32 mouse cellular contexts compared by ENCODE assay signal in the genomic region with DNA sequence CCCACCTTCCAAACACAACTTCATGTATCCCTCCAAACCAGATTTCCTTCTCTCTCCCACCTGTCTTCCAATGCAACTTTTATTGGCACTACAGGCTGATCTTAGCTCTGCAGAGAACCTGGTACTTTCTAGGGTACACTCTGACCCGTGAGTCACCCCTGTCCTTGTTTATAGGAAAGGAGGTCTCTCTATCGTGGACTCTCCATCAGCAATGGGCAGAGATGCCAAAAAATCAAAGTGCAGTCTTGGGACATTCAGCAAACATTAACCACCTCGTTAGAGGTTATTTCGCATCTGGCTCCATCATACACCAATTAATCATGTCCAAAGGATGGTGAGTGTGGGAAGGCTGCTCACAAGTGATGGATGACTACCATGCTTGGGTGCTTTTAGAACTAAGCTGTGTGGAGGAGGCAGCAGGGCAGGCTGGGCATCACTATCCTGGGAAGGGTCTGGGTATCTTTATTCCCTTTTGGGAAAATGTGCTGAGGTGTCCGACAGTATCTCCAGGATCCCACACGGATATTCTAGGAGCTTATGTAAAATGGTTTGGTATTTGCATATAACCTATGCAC.
DNase-seq lines count a peak whose midpoint lies in the region; ATAC-seq and TF ChIP-seq lines count a peak whose summit lies in the region.
"Had no signal": no experiment of that assay in that cellular context is flagged by ENCODE, and none has a peak within 500 bp of the region (broad histone marks: within the 10 kb centered on the region; RNA-seq: fewer than 3 reads in every experiment).

No protein-coding gene starts in this region.

- no peak for TF ChIP-seq CTCF in kidney, postnatal 0 days (IDR thresholded peaks at IDR 0.05; ENCODE audit: low read depth)
- no peak for TF ChIP-seq CTCF in small intestine, adult 2 months (IDR thresholded peaks at IDR 0.05; ENCODE audit: extremely low read depth, insufficient read length, insufficient replicate concordance, low read depth, low read length)
- TF ChIP-seq CTCF in cerebellum, adult 2 months (IDR thresholded peaks at IDR 0.05; ENCODE audit: borderline replicate concordance, insufficient read depth, low read depth, low read length) = no peak
- no peak for TF ChIP-seq CTCF in midbrain, postnatal 0 days (IDR thresholded peaks at IDR 0.05)

- H3K9me3 ChIP-seq in kidney, postnatal 0 days (replicated peaks; ENCODE audit: low read length) = no peaks in the 10 kb centered on the region
- H3K9me3 ChIP-seq in midbrain, postnatal 0 days (ENCODE audit: low read length) = no peaks in the 10 kb centered on the region
- H3K9me3 ChIP-seq: embryonic facial prominence, embryonic 13.5 days; forebrain, embryonic 10.5 days; forebrain, embryonic 15.5 days; limb, embryonic 13.5 days; liver, embryonic 13.5 days; midbrain, embryonic 12.5 days had no signal

- no peaks in the 10 kb centered on the region for H3K4me1 ChIP-seq in kidney, postnatal 0 days (replicated peaks; ENCODE audit: insufficient read depth, low read length)
- H3K4me1 ChIP-seq in small intestine, adult 2 months (ENCODE audit: control insufficient read depth, insufficient read depth, insufficient read length, low read length) = peaks cover 5% of the 10 kb centered on the region; the same call in 1 of the 2 replicates
- H3K4me1 ChIP-seq in cerebellum, adult 2 months (ENCODE audit: control insufficient read depth, insufficient read depth, low read length) = no peaks in the 10 kb centered on the region
- H3K4me1 ChIP-seq in midbrain, postnatal 0 days (ENCODE audit: insufficient read depth, low read length) = no peaks in the 10 kb centered on the region
- H3K4me1 ChIP-seq: embryonic facial prominence, embryonic 13.5 days; forebrain, embryonic 10.5 days; forebrain, embryonic 15.5 days; limb, embryonic 13.5 days; liver, embryonic 13.5 days; megakaryocyte, embryonic 14.5 days; midbrain, embryonic 12.5 days had no signal

- WGBS in kidney, postnatal 0 days = 58% methylated on average over 6 of the region's 6 CpGs
- 43% methylated on average over 6 of the region's 6 CpGs for WGBS in small intestine, adult 2 months
- 90% methylated on average over 6 of the region's 6 CpGs for WGBS in cerebellum, adult 2 months
- 94% methylated on average over 6 of the region's 6 CpGs for WGBS in midbrain, postnatal 0 days

- no peaks in the 10 kb centered on the region for H3K27me3 ChIP-seq in kidney, postnatal 0 days (ENCODE audit: insufficient read depth, low read length)
- no peaks in the 10 kb centered on the region for H3K27me3 ChIP-seq in small intestine, adult 2 months (ENCODE audit: control insufficient read depth, insufficient read depth, low read length)
- no peaks in the 10 kb centered on the region for H3K27me3 ChIP-seq in cerebellum, adult 2 months (ENCODE audit: control insufficient read depth, insufficient read depth, low read length)
- H3K27me3 ChIP-seq in midbrain, postnatal 0 days (ENCODE audit: insufficient read depth, low read length) = no peaks in the 10 kb centered on the region
- H3K27me3 ChIP-seq: embryonic facial prominence, embryonic 13.5 days; forebrain, embryonic 15.5 days; limb, embryonic 13.5 days; liver, embryonic 13.5 days; megakaryocyte, embryonic 14.5 days; midbrain, embryonic 12.5 days had no signal

- no peak overlapping the region for H3K27ac ChIP-seq in kidney, postnatal 0 days
- peak overlapping the region; percentile 61; the same call in 1 of the 2 replicates for H3K27ac ChIP-seq in small intestine, adult 2 months (ENCODE audit: insufficient read depth, low read depth, low read length)
- no peak overlapping the region for H3K27ac ChIP-seq in cerebellum, adult 2 months (ENCODE audit: insufficient read depth, low read length)
- no peak overlapping the region for H3K27ac ChIP-seq in midbrain, postnatal 0 days (ENCODE audit: low read depth, low read length)
- H3K27ac ChIP-seq: embryonic facial prominence, embryonic 13.5 days; forebrain, embryonic 10.5 days; forebrain, embryonic 15.5 days; gastrocnemius, adult 2 months; hindbrain, embryonic 14.5 days; limb, embryonic 13.5 days; liver, embryonic 13.5 days; midbrain, embryonic 12.5 days had no signal

- TF ChIP-seq POLR2A in small intestine, adult 2 months (IDR thresholded peaks at IDR 0.05; ENCODE audit: low read depth, low read length) = no peak
- TF ChIP-seq POLR2A in cerebellum, adult 2 months (IDR thresholded peaks at IDR 0.05; ENCODE audit: borderline replicate concordance, insufficient read depth, low read length) = no peak

- H3K36me3 ChIP-seq in kidney, postnatal 0 days (ENCODE audit: insufficient read depth, low read length) = no peaks in the 10 kb centered on the region
- H3K36me3 ChIP-seq in small intestine, adult 2 months (ENCODE audit: control insufficient read depth, insufficient read depth, low read length) = no peaks in the 10 kb centered on the region
- no peaks in the 10 kb centered on the region for H3K36me3 ChIP-seq in midbrain, postnatal 0 days (ENCODE audit: insufficient read depth, low read length)
- H3K36me3 ChIP-seq: embryonic facial prominence, embryonic 13.5 days; forebrain, embryonic 10.5 days; forebrain, embryonic 15.5 days; limb, embryonic 13.5 days; liver, embryonic 13.5 days; midbrain, embryonic 12.5 days had no signal

- ATAC-seq in kidney, postnatal 0 days (replicated peaks; ENCODE audit: low FRiP score, low read depth) = 0 out of 2 replicates have a peak, but pooled peaks have one; percentile 63
- ATAC-seq in midbrain, postnatal 0 days (ENCODE audit: low FRiP score) = no peak
- ATAC-seq: forebrain, embryonic 15.5 days; inflammation-experienced regulatory T-cells, adult 6 months; lung, postnatal 0 days had no signal

- H3K4me2 ChIP-seq in kidney, postnatal 0 days (ENCODE audit: low read length) = no peak overlapping the region
- H3K4me2 ChIP-seq in midbrain, postnatal 0 days (ENCODE audit: low read depth, low read length, poor library complexity, severe bottlenecking) = no peak overlapping the region
- H3K4me2 ChIP-seq: embryonic facial prominence, embryonic 13.5 days; forebrain, embryonic 15.5 days; heart, embryonic 11.5 days; hindbrain, embryonic 14.5 days; limb, embryonic 13.5 days; liver, embryonic 13.5 days; midbrain, embryonic 12.5 days had no signal

- no peak overlapping the region for H3K4me3 ChIP-seq in kidney, postnatal 0 days (replicated peaks; ENCODE audit: low read depth, low read length)
- H3K4me3 ChIP-seq in small intestine, adult 2 months (ENCODE audit: low read depth, low read length) = no peak overlapping the region
- no peak overlapping the region for H3K4me3 ChIP-seq in cerebellum, adult 2 months (replicated peaks; ENCODE audit: insufficient read depth, low read depth, low read length)
- H3K4me3 ChIP-seq in midbrain, postnatal 0 days (ENCODE audit: low read depth, low read length) = no peak overlapping the region
- H3K4me3 ChIP-seq: embryonic facial prominence, embryonic 13.5 days; forebrain, embryonic 10.5 days; forebrain, embryonic 15.5 days; gastrocnemius, adult 2 months; limb, embryonic 13.5 days; liver, embryonic 13.5 days; megakaryocyte, embryonic 14.5 days; midbrain, embryonic 12.5 days had no signal

- peak; percentile 87 for DNase-seq in kidney, adult 11 months
- DNase-seq in kidney, adult 8-10 months = peak; percentile 84 to 90
- DNase-seq in kidney, postnatal 0 days (ENCODE audit: low spot score) = peak; percentile 38
- DNase-seq in frontal cortex, postnatal 10 days (ENCODE audit: low spot score in 2 of 2) = no peak
- no peak for DNase-seq in cerebellum, adult 2 months
- DNase-seq in midbrain, postnatal 0 days (ENCODE audit: low spot score) = no peak
- DNase-seq: adrenal gland, adult 8-10 months; B cell, adult 2 months; cerebellum, adult 9-10 months; cerebellum, postnatal 36 days; gastrocnemius, adult 2 months; gastrocnemius, postnatal 36 days; heart, adult 18-20 months; heart, postnatal 4 days; liver, embryonic 13.5 days; lung, adult 18-20 months; lung, postnatal 4 days; right cerebral cortex, postnatal 25 days; spleen, adult 18-20 months; thymus, adult 18-20 months; thymus, postnatal 25 days had no signal

- no peak overlapping the region for H3K9ac ChIP-seq in kidney, postnatal 0 days (ENCODE audit: low read depth, low read length)
- no peak overlapping the region for H3K9ac ChIP-seq in midbrain, postnatal 0 days (replicated peaks; ENCODE audit: low read length, poor library complexity, severe bottlenecking)
- H3K9ac ChIP-seq: embryonic facial prominence, embryonic 13.5 days; forebrain, embryonic 15.5 days; hindbrain, embryonic 14.5 days; limb, embryonic 13.5 days; liver, embryonic 13.5 days; midbrain, embryonic 12.5 days had no signal

Comparison
In these comparisons a context has a peak if more than half of its experiments do, and no peak if none do; other contexts are left out.
1. DNase-seq: peak in kidney, adult 11 months (single experiment), kidney, adult 8-10 months (2 of 2) and kidney, postnatal 0 days (single experiment); none in frontal cortex, postnatal 10 days (0 of 2), cerebellum, adult 2 months (0 of 2) and midbrain, postnatal 0 days (single experiment).